Mouse (Mus musculus) megakaryocyte-erythroid progenitor cell, adult 5 weeks (primary cell): ENCODE data around the gene Wscd1. TPM values are rescaled to one million over a fixed set of nuclear protein-coding genes. Genes with fewer than 3 reads are reported as not detected.

ENCODE experiments used
- polyA plus RNA-seq: library from polyadenylated mRNA; stranded (reverse); fragments of >175 nt; gene quantifications from 2 replicates; pipeline ENCODE4 v1.2.3, GENCODE M21; 2012

Gene Wscd1
- 0.13 TPM in 1 of 2 replicates, not detected in the other for polyA plus RNA-seq

DNA sequence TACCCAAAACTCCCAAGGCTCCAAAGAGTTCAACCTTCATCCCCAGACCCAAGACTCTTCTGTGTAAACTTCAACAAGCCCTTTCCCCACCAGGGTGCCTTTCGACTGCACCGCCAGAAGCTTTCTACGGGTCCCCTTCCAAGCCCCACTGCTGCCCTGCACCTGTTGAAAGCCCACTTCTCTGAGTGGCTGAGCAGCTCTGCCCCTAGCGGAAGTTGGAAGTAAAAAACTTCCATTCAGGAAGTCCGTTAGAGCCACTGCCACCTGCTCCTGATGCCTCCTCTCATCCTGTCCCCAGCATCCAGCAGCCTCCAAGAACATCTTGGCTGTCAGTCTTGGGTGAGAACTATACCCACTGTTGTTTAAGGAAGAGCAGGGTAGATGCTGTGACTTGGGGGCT is at the start of gene Wscd1:
Gene Wscd1 (plus strand): TSS at position 250 of the 400 bp plus-strand sequence.

